Mouse (Mus musculus): ENCODE data around the gene Gm17349. TPM values are rescaled to one million over a fixed set of nuclear protein-coding genes. Genes with fewer than 3 reads are reported as not detected.
A peak's percentile ranks its signal among the peaks of the same experiment; 100 is the strongest.
"Not testable (repeated sequence)": the region's sequence is repeated elsewhere in the genome, so short reads cannot be mapped to it uniquely, and the experiment has no call there.

Gene Gm17349
- polyA plus RNA-seq, 1 experiment = not detected

- Histone ChIP-seq H3K4me3 (ENCODE audit: insufficient read depth, low read length) (no peak overlapping the region), H3K27ac (ENCODE audit: insufficient read depth, low read depth, low read length) (no peak overlapping the region), H3K4me1 (ENCODE audit: control insufficient read depth, insufficient read depth, low read length) (peaks cover 13% of the 10 kb centered on the region)
- TF ChIP-seq POLR2A (IDR thresholded peaks at IDR 0.05; ENCODE audit: borderline replicate concordance, low read depth, low read length) (no peak), CTCF (IDR thresholded peaks at IDR 0.05; ENCODE audit: low read depth, low read length) (no peak)
Observed at GRCm38 (mm10) chr15:99727525-99727924, 22.2 kb upstream of the Gm17349 start.

- not testable (repeated sequence) for H3K4me3 ChIP-seq (ENCODE audit: insufficient read depth, low read length); H3K27ac ChIP-seq (ENCODE audit: insufficient read depth, low read depth, low read length)
- peaks cover 17% of the 10 kb centered on the region for H3K4me1 ChIP-seq (ENCODE audit: control insufficient read depth, insufficient read depth, low read length)
Observed at GRCm38 (mm10) chr15:99727039-99727438, 21.7 kb upstream of the Gm17349 start.

GRCm38 (mm10) chr15:99726549-99726948 is 21.3 kb upstream of the Gm17349 start:
- peaks cover 20% of the 10 kb centered on the region for H3K4me1 ChIP-seq (ENCODE audit: control insufficient read depth, insufficient read depth, low read length)
- TF ChIP-seq POLR2A (IDR thresholded peaks at IDR 0.05; ENCODE audit: borderline replicate concordance, low read depth, low read length) (no peak), CTCF (IDR thresholded peaks at IDR 0.05; ENCODE audit: low read depth, low read length) (no peak)
- peak overlapping the region; percentile 99 for H3K4me3 ChIP-seq (ENCODE audit: insufficient read depth, low read length)
- H3K27ac ChIP-seq (ENCODE audit: insufficient read depth, low read depth, low read length) = no peak overlapping the region

GRCm38 (mm10) chr15:99725341-99726155 is 20.3 kb upstream of the Gm17349 start, which contains the start of gene Cox14:
TSS of gene Cox14 (plus strand) at chr15:99725618.
- peak within 1 kb of the TSS; percentile 99 for H3K4me3 ChIP-seq (ENCODE audit: insufficient read depth, low read length)
- peak within 1 kb of the TSS; percentile 95 for H3K27ac ChIP-seq (ENCODE audit: insufficient read depth, low read depth, low read length)
- TF ChIP-seq POLR2A (IDR thresholded peaks at IDR 0.05; ENCODE audit: borderline replicate concordance, low read depth, low read length) = no peak
- TF ChIP-seq CTCF (IDR thresholded peaks at IDR 0.05; ENCODE audit: low read depth, low read length) = peak; percentile 64
- peaks cover 20% of the 10 kb centered on the region for H3K4me1 ChIP-seq (ENCODE audit: control insufficient read depth, insufficient read depth, low read length)

- Histone ChIP-seq H3K4me3 (ENCODE audit: insufficient read depth, low read length) (peak overlapping the region; percentile 52), H3K4me1 (ENCODE audit: control insufficient read depth, insufficient read depth, low read length) (peaks cover 20% of the 10 kb centered on the region), H3K27ac (ENCODE audit: insufficient read depth, low read depth, low read length) (peak overlapping the region; percentile 95)
- TF ChIP-seq CTCF (IDR thresholded peaks at IDR 0.05; ENCODE audit: low read depth, low read length) (peak; percentile 22; the same call in 1 of the 2 replicates), POLR2A (IDR thresholded peaks at IDR 0.05; ENCODE audit: borderline replicate concordance, low read depth, low read length) (no peak)
Observed at GRCm38 (mm10) chr15:99724292-99725021, 19.2 kb upstream of the Gm17349 start.

GRCm38 (mm10) chr15:99723515-99724291 is 18.4 kb upstream of the Gm17349 start:
- Histone ChIP-seq H3K4me1 (ENCODE audit: control insufficient read depth, insufficient read depth, low read length) (peaks cover 20% of the 10 kb centered on the region), H3K4me3 (ENCODE audit: insufficient read depth, low read length) (peak overlapping the region; percentile 52), H3K27ac (ENCODE audit: insufficient read depth, low read depth, low read length) (peak overlapping the region; percentile 95)
- no peak for TF ChIP-seq POLR2A (IDR thresholded peaks at IDR 0.05; ENCODE audit: borderline replicate concordance, low read depth, low read length)

GRCm38 (mm10) chr15:99723120-99723514 is 17.8 kb upstream of the Gm17349 start:
- peaks cover 20% of the 10 kb centered on the region for H3K4me1 ChIP-seq (ENCODE audit: control insufficient read depth, insufficient read depth, low read length)
- H3K4me3 ChIP-seq (ENCODE audit: insufficient read depth, low read length) = peak overlapping the region; percentile 48
- H3K27ac ChIP-seq (ENCODE audit: insufficient read depth, low read depth, low read length) = peak overlapping the region; percentile 95
- TF ChIP-seq POLR2A (IDR thresholded peaks at IDR 0.05; ENCODE audit: borderline replicate concordance, low read depth, low read length) (no peak), CTCF (IDR thresholded peaks at IDR 0.05; ENCODE audit: low read depth, low read length) (no peak)

- Histone ChIP-seq H3K4me1 (ENCODE audit: control insufficient read depth, insufficient read depth, low read length) (peaks cover 20% of the 10 kb centered on the region), H3K4me3 (ENCODE audit: insufficient read depth, low read length) (no peak overlapping the region), H3K27ac (ENCODE audit: insufficient read depth, low read depth, low read length) (no peak overlapping the region)
- no peak for TF ChIP-seq CTCF (IDR thresholded peaks at IDR 0.05; ENCODE audit: low read depth, low read length)
- TF ChIP-seq POLR2A (IDR thresholded peaks at IDR 0.05; ENCODE audit: borderline replicate concordance, low read depth, low read length) = no peak
Observed at GRCm38 (mm10) chr15:99721921-99722743, 16.8 kb upstream of the Gm17349 start.

GRCm38 (mm10) chr15:99719865-99720264 is 14.6 kb upstream of the Gm17349 start:
- Histone ChIP-seq H3K27ac (ENCODE audit: insufficient read depth, low read depth, low read length) (no peak overlapping the region), H3K4me3 (ENCODE audit: insufficient read depth, low read length) (no peak overlapping the region), H3K4me1 (ENCODE audit: control insufficient read depth, insufficient read depth, low read length) (peaks cover 33% of the 10 kb centered on the region)
- TF ChIP-seq POLR2A (IDR thresholded peaks at IDR 0.05; ENCODE audit: borderline replicate concordance, low read depth, low read length) (no peak), CTCF (IDR thresholded peaks at IDR 0.05; ENCODE audit: low read depth, low read length) (no peak)
